Mouse (Mus musculus) macrophage (primary cell): ENCODE measurements around the gene Snrpa. TPM values are rescaled to one million over a fixed set of nuclear protein-coding genes. Genes with fewer than 3 reads are reported as not detected.

Experiments
- H3K27ac ChIP-seq: fragments of 350-480 bp; formaldehyde crosslinking; 2 replicates; pipeline ENCODE4 v1.9.0; 2021
- H3K36me3 ChIP-seq: fragments of 350-480 bp; formaldehyde crosslinking; 2 replicates; pipeline ENCODE4 v1.9.0; 2021; ENCODE audit errors: inconsistent target
- H3K4me3 ChIP-seq: fragments of 350-480 bp; formaldehyde crosslinking; 2 replicates; pipeline ENCODE4 v1.9.0; 2021; ENCODE audit errors: inconsistent target
- H3K79me2 ChIP-seq: fragments of 350-480 bp; formaldehyde crosslinking; 2 replicates; pipeline ENCODE4 v1.9.0; 2021; ENCODE audit errors: inconsistent target
- WGBS: methylation state at CpG from one replicate; pipeline ENCODE4 v1.1.7; 2026; ENCODE audit warnings: inconsistent platforms; ENCODE audit not compliant: missing documents; 5-methylcytosine and 5-hydroxymethylcytosine counted together
- polyA plus RNA-seq: library from polyadenylated mRNA; stranded (reverse); fragments of 250-400 nt; gene quantifications from 3 replicates; pipeline ENCODE4 v1.2.4, GENCODE M21; 2018; ENCODE audit warnings: inconsistent platforms

The Snrpa gene
- polyA plus RNA-seq, 1 experiment from 2014 or later, result 77.1 TPM

DNA sequence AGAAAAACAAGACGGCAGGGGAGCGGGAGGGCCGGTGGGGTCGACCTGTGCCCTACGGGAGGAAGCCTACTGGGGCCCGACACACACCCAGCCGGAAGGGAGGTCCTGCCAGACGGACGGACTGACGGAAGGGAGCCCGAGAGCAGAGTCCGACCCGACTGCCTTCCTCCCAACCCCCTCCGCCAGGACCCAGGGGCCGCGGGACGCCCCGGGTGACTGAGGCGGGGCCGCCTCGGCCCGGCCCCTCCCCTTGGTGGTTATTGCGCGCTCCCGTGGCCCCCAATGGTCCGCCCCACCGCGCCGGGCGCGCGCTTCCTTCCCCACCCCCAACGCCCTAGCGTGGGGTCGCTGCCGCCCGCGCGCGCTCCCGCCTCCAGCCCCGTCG lies 29.9 kb downstream of the Snrpa start:
- peaks cover 14% of the 10 kb centered on the region; the same call in 1 of the 2 replicates for H3K36me3 ChIP-seq
- peaks cover 50% of the 10 kb centered on the region for H3K79me2 ChIP-seq
- peak overlapping the region; percentile 72 for H3K27ac ChIP-seq
- WGBS, result under 1% methylated on average over 39 of the region's 43 CpGs
- peak overlapping the region; percentile 79 for H3K4me3 ChIP-seq

GRCm38 (mm10) chr7:27165696-27166095 lies 30.4 kb downstream of the Snrpa start:
- H3K36me3 ChIP-seq, result peaks cover 9% of the 10 kb centered on the region; the same call in 1 of the 2 replicates
- H3K4me3 ChIP-seq, result peak overlapping the region; percentile 79
- peaks cover 55% of the 10 kb centered on the region for H3K79me2 ChIP-seq
- peak overlapping the region; percentile 72 for H3K27ac ChIP-seq
- 3% methylated on average over 8 of the region's 8 CpGs for WGBS

GRCm38 (mm10) chr7:27165007-27165655 lies 30.9 kb downstream of the Snrpa start:
- WGBS, result 85% methylated on average over 23 of the region's 23 CpGs
- Histone ChIP-seq H3K36me3 (peaks cover 3% of the 10 kb centered on the region; the same call in 1 of the 2 replicates), H3K27ac (no peak overlapping the region), H3K79me2 (peaks cover 58% of the 10 kb centered on the region), H3K4me3 (no peak overlapping the region; the same call in 1 of the 2 replicates)

- H3K79me2 ChIP-seq, result peaks cover 58% of the 10 kb centered on the region
- H3K4me3 ChIP-seq, result no peak overlapping the region
- 94% methylated on average over 33 of the region's 33 CpGs for whole genome bisulfite sequencing
- H3K36me3 ChIP-seq, result peaks cover 3% of the 10 kb centered on the region
- no peak overlapping the region for H3K27ac ChIP-seq
Observed at GRCm38 (mm10) chr7:27164112-27164947, 31.7 kb downstream of the Snrpa start.

- H3K36me3 ChIP-seq, result peaks cover 12% of the 10 kb centered on the region
Observed at GRCm38 (mm10) chr7:27163450-27163805, 32.6 kb downstream of the Snrpa start.

DNA sequence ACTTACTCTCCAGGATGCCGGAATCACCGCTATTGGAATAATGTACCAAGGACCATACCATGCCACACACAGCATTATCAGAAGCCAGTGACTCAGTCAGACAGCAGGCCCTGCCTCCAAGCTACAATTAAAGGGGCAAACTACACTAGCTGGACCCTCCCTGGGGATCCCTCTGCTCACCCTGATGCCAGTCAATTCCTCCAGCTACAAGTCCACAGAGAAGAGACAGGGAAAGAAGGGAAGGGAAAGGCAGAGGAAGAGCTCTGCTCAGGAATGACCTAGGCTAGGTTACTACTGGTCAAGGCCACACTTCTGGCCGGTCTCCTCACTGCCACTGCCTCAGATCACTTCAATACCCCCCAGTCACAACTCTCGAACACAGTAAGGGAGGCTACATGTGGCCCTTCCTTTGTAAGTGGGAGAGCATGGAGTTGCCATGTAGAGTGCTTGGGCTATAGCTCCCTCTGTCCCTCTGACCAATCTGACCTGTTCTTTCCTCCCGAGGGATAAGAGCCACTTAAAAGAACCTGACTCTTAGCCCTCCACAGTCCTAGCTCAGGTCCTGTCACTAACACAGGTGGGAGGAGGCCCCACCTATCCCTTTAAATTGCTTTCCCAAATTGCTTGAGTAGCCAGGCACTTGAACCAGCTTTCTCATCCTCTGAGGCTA lies 33.2 kb downstream of the Snrpa start:
- peaks cover 18% of the 10 kb centered on the region for H3K36me3 ChIP-seq
- no peak overlapping the region for H3K4me3 ChIP-seq

More at GRCm38 (mm10) chr7:27163450-27163805, 32.6 kb downstream of the Snrpa start:
- Histone ChIP-seq H3K79me2 (peaks cover 58% of the 10 kb centered on the region), H3K4me3 (no peak overlapping the region), H3K27ac (no peak overlapping the region)
- 84% methylated on average over 5 of the region's 5 CpGs for WGBS

DNA sequence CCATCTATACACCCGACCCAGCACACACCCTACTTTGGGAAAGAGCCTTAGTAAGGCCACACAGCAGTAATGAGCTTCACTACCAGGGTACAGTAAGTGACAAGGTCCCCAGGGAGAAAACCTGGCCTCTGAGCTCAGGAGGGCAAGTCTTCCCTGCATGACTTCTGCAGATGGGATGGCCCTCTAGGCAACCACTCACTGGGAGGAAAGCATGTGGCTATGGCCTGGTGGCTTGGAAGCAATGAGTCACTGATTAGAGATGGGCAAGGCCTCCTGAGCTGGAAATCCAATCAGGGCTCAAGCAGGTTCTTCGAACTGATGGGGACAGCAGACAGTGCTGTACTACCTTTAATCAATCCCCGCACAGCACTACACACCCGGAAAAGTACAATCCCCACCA lies 34.3 kb downstream of the Snrpa start:
- WGBS, result 86% methylated on average over 4 of the region's 4 CpGs

More for the DNA sequence above, 33.2 kb downstream of the Snrpa start:
- no peak overlapping the region for H3K27ac ChIP-seq
- WGBS, result 92% methylated on average over 5 of the region's 5 CpGs
- H3K79me2 ChIP-seq, result peaks cover 58% of the 10 kb centered on the region

DNA sequence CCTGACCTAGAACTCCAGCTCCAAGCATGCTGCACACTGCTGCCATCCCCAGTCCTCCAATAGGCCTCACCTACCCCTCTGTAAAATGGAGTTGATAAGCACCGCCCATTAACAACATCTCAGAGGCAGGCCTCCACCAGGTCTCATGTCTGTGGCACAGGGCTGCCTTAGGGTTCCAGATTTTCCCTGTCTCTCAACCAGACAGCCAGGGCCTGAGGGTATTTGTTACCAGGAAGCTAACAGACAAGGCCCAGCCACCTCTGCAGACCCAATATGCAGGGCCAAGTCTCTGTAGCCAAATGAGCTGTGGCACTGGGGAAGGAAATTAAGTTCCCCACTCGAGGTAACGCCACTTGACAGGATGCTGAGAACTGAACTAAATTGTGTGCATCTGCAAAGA lies 35.1 kb downstream of the Snrpa start:
- Histone ChIP-seq H3K36me3 (peaks cover 22% of the 10 kb centered on the region), H3K4me3 (no peak overlapping the region), H3K79me2 (peaks cover 56% of the 10 kb centered on the region), H3K27ac (no peak overlapping the region)
- 72% methylated on average over 3 of the region's 3 CpGs for WGBS

More for the DNA sequence above, 34.3 kb downstream of the Snrpa start:
- H3K27ac ChIP-seq, result no peak overlapping the region
- peaks cover 58% of the 10 kb centered on the region for H3K79me2 ChIP-seq
- H3K4me3 ChIP-seq, result no peak overlapping the region
- H3K36me3 ChIP-seq, result peaks cover 22% of the 10 kb centered on the region

GRCm38 (mm10) chr7:27159882-27160281 lies 36.2 kb downstream of the Snrpa start:
- WGBS, result 16% methylated on average over 8 of the region's 8 CpGs
- Histone ChIP-seq H3K36me3 (peaks cover 22% of the 10 kb centered on the region), H3K27ac (no peak overlapping the region), H3K4me3 (no peak overlapping the region), H3K79me2 (peaks cover 45% of the 10 kb centered on the region)

DNA sequence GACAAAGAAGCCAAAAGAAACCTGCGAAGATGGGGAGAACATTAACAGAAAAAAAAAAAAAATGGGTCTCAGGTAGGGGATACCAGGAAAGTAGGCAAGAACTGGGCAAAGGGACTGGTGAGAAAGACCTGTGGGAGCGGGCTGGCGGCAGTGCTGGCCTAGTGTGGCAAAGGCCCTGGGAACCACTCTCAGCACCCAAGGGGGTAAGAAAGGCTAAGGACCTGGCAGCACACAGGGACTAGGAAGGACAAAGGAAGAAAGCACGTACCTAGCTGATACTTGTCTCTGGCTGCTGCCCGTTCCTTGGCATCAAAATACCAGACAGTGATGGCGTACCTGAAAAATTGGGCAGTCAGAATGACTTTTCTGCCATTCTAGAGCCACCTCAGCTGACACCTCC lies 36.8 kb downstream of the Snrpa start:
- no peak overlapping the region for H3K4me3 ChIP-seq
- peaks cover 22% of the 10 kb centered on the region for H3K36me3 ChIP-seq
- WGBS, result 98% methylated on average over 5 of the region's 6 CpGs
- no peak overlapping the region for H3K27ac ChIP-seq
- peaks cover 39% of the 10 kb centered on the region for H3K79me2 ChIP-seq

DNA sequence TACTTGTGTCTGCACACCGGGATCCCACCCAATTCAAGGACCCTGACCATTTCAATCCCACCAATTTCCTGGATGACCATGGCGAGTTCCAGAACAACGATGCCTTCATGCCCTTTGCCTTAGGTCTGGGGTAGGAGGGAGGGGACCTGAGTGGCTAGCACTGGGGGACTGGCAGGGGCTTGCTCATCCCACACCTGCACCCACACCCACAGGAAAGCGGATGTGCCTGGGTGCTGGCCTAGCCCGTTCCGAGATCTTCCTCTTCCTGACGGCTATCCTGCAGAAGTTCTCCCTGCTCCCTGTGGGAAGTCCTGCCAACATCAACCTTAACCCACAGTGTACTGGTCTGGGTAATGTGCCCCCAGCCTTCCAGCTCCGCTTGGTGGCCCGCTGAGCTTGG lies 37.9 kb downstream of the Snrpa start:
- over 99% methylated on average over 8 of the region's 9 CpGs for WGBS

DNA sequence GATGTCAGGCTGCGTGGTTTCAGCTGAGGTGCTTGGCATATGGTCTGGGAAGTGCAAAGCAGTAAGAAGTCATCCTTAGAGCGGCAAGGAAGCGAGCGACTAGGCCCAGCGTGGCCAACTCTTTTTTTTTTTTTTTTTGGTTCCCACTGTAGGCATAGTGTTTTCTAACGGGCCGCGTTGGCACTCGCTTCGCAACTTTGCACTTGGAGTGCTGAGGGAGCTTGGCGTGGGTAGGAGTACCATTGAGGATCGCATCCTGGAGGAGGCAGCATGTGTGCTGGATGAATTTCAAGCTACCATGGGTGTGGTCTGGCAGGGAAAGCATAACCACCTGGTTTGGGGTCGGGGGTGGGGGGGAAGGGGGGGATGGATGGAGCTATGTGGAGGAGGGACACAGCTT lies 40.1 kb downstream of the Snrpa start:
- no peak overlapping the region for H3K4me3 ChIP-seq
- H3K27ac ChIP-seq, result no peak overlapping the region
- WGBS, result 90% methylated on average over 12 of the region's 13 CpGs
- H3K79me2 ChIP-seq, result peaks cover 6% of the 10 kb centered on the region; the same call in 1 of the 2 replicates
- peaks cover 22% of the 10 kb centered on the region for H3K36me3 ChIP-seq

More for the DNA sequence above, 37.9 kb downstream of the Snrpa start:
- Histone ChIP-seq H3K27ac (no peak overlapping the region), H3K36me3 (peaks cover 22% of the 10 kb centered on the region), H3K4me3 (no peak overlapping the region), H3K79me2 (peaks cover 28% of the 10 kb centered on the region; the same call in 1 of the 2 replicates)

DNA sequence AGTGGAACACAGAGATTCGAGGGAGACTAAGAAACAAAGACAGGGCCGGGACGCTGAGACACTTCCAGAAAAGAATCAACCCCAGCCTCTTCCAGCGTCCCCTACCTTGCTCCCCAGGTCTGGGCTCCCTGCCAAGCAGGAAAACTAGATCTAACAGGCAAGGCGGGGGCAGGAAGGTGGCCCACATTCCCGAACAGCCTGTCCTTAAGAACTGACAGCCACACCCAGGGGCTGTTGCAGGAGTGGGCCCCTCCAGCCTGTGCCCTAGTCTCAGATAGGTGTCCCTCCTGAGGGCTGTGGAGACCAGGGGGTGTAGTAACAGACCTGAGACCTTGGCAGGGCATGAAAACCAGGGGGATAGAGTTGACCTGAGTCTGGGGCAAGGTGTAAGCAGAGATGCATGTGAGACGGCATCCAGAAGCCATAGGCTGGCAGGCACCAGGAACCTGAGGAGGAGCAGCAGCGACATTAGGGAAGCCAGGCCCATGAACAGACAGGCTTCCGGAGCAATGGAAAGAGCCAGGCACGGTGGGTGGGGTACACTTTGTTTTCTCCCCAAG lies 42.8 kb downstream of the Snrpa start, which contains the start of gene Cyp2t4:
Gene Cyp2t4, plus strand, starts transcription at position 510 of the 560 bp plus-strand sequence.
- WGBS, result 72% methylated on average over 7 of the region's 10 CpGs
- Histone ChIP-seq H3K4me3 (no peak within 1 kb of the TSS), H3K27ac (no peak within 1 kb of the TSS), H3K79me2 (no peaks in the 10 kb centered on the region), H3K36me3 (peaks cover 8% of the 10 kb centered on the region)
